23 mouse cellular contexts compared by ENCODE assay signal in the genomic region with DNA sequence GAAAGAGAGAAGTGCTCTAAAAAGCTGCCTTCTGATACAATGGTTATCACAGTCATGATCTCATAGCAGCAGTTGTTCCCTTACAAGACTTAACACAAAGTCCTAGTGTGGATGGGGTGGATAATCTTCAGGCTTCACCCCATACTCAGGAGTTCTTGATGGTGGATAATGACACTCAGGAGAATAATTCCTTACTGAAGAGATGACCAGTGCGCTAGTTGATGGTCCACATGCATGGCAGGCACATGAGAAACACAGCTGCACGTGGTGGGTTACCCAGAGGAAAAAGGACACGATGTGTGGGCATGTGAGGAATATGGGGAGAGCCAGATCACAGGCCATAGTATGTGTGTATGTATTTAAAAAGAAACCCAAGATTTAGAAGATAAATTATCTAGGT. TPM values are rescaled to one million over a fixed set of nuclear protein-coding genes. Genes with fewer than 3 reads are reported as not detected.
DNase-seq lines count a peak whose midpoint lies in the region; ATAC-seq and TF ChIP-seq lines count a peak whose summit lies in the region.
"Had no signal": no experiment of that assay in that cellular context is flagged by ENCODE, and none has a peak within 500 bp of the region (broad histone marks: within the 10 kb centered on the region; RNA-seq: fewer than 3 reads in every experiment).

No protein-coding gene starts in this region.

- no peak overlapping the region for H3K27ac ChIP-seq in heart, embryonic 12.5 days (ENCODE audit: poor library complexity, severe bottlenecking)
- H3K27ac ChIP-seq in hindbrain, embryonic 13.5 days: no peak overlapping the region
- no peak overlapping the region for H3K27ac ChIP-seq in hindbrain, postnatal 0 days
- no peak overlapping the region for H3K27ac ChIP-seq in midbrain, embryonic 11.5 days (ENCODE audit: low read depth, low read length)
- H3K27ac ChIP-seq in midbrain, embryonic 15.5 days: no peak overlapping the region
- H3K27ac ChIP-seq in MEL (ENCODE audit: control insufficient read depth, low read depth, low read length): no peak overlapping the region
- no peak overlapping the region for H3K27ac ChIP-seq in intestine, embryonic 15.5 days

- no peak overlapping the region for H3K4me2 ChIP-seq in heart, embryonic 12.5 days
- H3K4me2 ChIP-seq in hindbrain, embryonic 13.5 days: no peak overlapping the region
- no peak overlapping the region for H3K4me2 ChIP-seq in hindbrain, postnatal 0 days (ENCODE audit: low read depth, low read length)
- H3K4me2 ChIP-seq in midbrain, embryonic 11.5 days: no peak overlapping the region
- H3K4me2 ChIP-seq in midbrain, embryonic 15.5 days: no peak overlapping the region
- no peak overlapping the region for H3K4me2 ChIP-seq in intestine, embryonic 15.5 days (replicated peaks)

- no peak overlapping the region for H3K9ac ChIP-seq in heart, embryonic 12.5 days
- H3K9ac ChIP-seq in hindbrain, embryonic 13.5 days: 0 out of 2 replicates have a peak overlapping the region, but pooled peaks have one; percentile 5
- H3K9ac ChIP-seq in hindbrain, postnatal 0 days (replicated peaks; ENCODE audit: low read length): no peak overlapping the region
- H3K9ac ChIP-seq in midbrain, embryonic 11.5 days (ENCODE audit: low read length): no peak overlapping the region
- H3K9ac ChIP-seq in midbrain, embryonic 15.5 days: no peak overlapping the region
- no peak overlapping the region for H3K9ac ChIP-seq in MEL (ENCODE audit: control insufficient read depth, low read depth, low read length, poor library complexity, severe bottlenecking)
- no peak overlapping the region for H3K9ac ChIP-seq in intestine, embryonic 15.5 days

- H3K9me3 ChIP-seq in heart, embryonic 12.5 days (replicated peaks): no peaks in the 10 kb centered on the region
- no peaks in the 10 kb centered on the region for H3K9me3 ChIP-seq in hindbrain, embryonic 13.5 days
- H3K9me3 ChIP-seq in hindbrain, postnatal 0 days (ENCODE audit: low read length): no peaks in the 10 kb centered on the region
- H3K9me3 ChIP-seq in midbrain, embryonic 11.5 days (ENCODE audit: control insufficient read depth, low read length): no peaks in the 10 kb centered on the region
- no peaks in the 10 kb centered on the region for H3K9me3 ChIP-seq in midbrain, embryonic 15.5 days
- no peaks in the 10 kb centered on the region for H3K9me3 ChIP-seq in MEL (replicated peaks; ENCODE audit: insufficient read depth, low read length)
- H3K9me3 ChIP-seq in intestine, embryonic 15.5 days: no peaks in the 10 kb centered on the region
- H3K9me3 ChIP-seq: G1E had no signal

- H3K4me3 ChIP-seq in heart, embryonic 12.5 days: no peak overlapping the region
- H3K4me3 ChIP-seq in hindbrain, embryonic 13.5 days: no peak overlapping the region
- H3K4me3 ChIP-seq in hindbrain, postnatal 0 days (ENCODE audit: low read length): no peak overlapping the region
- H3K4me3 ChIP-seq in midbrain, embryonic 11.5 days (ENCODE audit: low read depth, low read length): no peak overlapping the region
- H3K4me3 ChIP-seq in midbrain, embryonic 15.5 days: no peak overlapping the region
- H3K4me3 ChIP-seq in MEL (ENCODE audit: control insufficient read depth in 1 of 2, insufficient read depth in 1 of 2, low read depth in 2 of 2, low read length in 2 of 2): no peak overlapping the region
- H3K4me3 ChIP-seq in intestine, embryonic 15.5 days (replicated peaks): no peak overlapping the region

- H3K27me3 ChIP-seq in heart, embryonic 12.5 days (replicated peaks): no peaks in the 10 kb centered on the region
- H3K27me3 ChIP-seq in hindbrain, embryonic 13.5 days: no peaks in the 10 kb centered on the region
- no peaks in the 10 kb centered on the region for H3K27me3 ChIP-seq in hindbrain, postnatal 0 days (ENCODE audit: insufficient read depth, low read length)
- H3K27me3 ChIP-seq in midbrain, embryonic 11.5 days (ENCODE audit: control insufficient read depth, insufficient read depth, low read length): no peaks in the 10 kb centered on the region
- no peaks in the 10 kb centered on the region for H3K27me3 ChIP-seq in midbrain, embryonic 15.5 days (replicated peaks)
- no peaks in the 10 kb centered on the region for H3K27me3 ChIP-seq in MEL (ENCODE audit: control insufficient read depth in 1 of 2, insufficient read depth in 2 of 2, low read length in 2 of 2)
- H3K27me3 ChIP-seq in intestine, embryonic 15.5 days (replicated peaks): no peaks in the 10 kb centered on the region
- H3K27me3 ChIP-seq: CH12.LX, Patski had no signal

- no peak for ATAC-seq in heart, embryonic 12.5 days (ENCODE audit: insufficient number of reproducible peaks, low FRiP score)
- ATAC-seq in hindbrain, embryonic 13.5 days (ENCODE audit: low FRiP score): no peak
- ATAC-seq in hindbrain, postnatal 0 days: no peak
- no peak for ATAC-seq in midbrain, embryonic 11.5 days (ENCODE audit: low FRiP score)
- ATAC-seq in midbrain, embryonic 15.5 days (replicated peaks): no peak
- no peak for ATAC-seq in intestine, embryonic 15.5 days
- ATAC-seq: activated CD4-positive, CD25-positive, alpha-beta regulatory T cell, adult 4 months; CD4-positive, CD25-positive, alpha-beta regulatory T cell, adult 4 months; Patski had no signal

- no peak for TF ChIP-seq POLR2A in MEL (IDR thresholded peaks at IDR 0.05; ENCODE audit: control insufficient read depth in 1 of 2, insufficient read depth in 1 of 2, low read depth in 1 of 2, low read length in 2 of 2, poor library complexity in 1 of 2)

- H3K79me2 ChIP-seq in MEL (ENCODE audit: control insufficient read depth, insufficient read depth, low read length, poor library complexity): peaks cover 39% of the 10 kb centered on the region

- TF ChIP-seq CTCF in hindbrain, postnatal 0 days (IDR thresholded peaks at IDR 0.05; ENCODE audit: low read depth): no peak
- TF ChIP-seq CTCF in MEL (IDR thresholded peaks at IDR 0.05 in 2 of 3, conservative IDR thresholded peaks at IDR 0.05 in 1 of 3; ENCODE audit: control insufficient read depth in 1 of 3, insufficient read depth in 1 of 3, low read depth in 2 of 3, low read length in 3 of 3, poor library complexity in 1 of 3, severe bottlenecking in 1 of 3): no peak

- H3K36me3 ChIP-seq in heart, embryonic 12.5 days: peaks cover 7% of the 10 kb centered on the region
- H3K36me3 ChIP-seq in hindbrain, embryonic 13.5 days: peaks cover 3% of the 10 kb centered on the region
- H3K36me3 ChIP-seq in hindbrain, postnatal 0 days (ENCODE audit: insufficient read depth, low read length): peaks cover 4% of the 10 kb centered on the region
- H3K36me3 ChIP-seq in midbrain, embryonic 11.5 days (ENCODE audit: control insufficient read depth, insufficient read depth, low read length): no peaks in the 10 kb centered on the region
- H3K36me3 ChIP-seq in midbrain, embryonic 15.5 days (replicated peaks): 0 out of 2 replicates have a peak, but pooled peaks cover 3% of the 10 kb centered on the region
- H3K36me3 ChIP-seq in MEL (ENCODE audit: control insufficient read depth in 1 of 2, insufficient read depth in 2 of 2, low read length in 2 of 2): peaks cover 16 to 22% of the 10 kb centered on the region in 2 experiments
- H3K36me3 ChIP-seq in intestine, embryonic 15.5 days: 0 out of 2 replicates have a peak, but pooled peaks cover 5% of the 10 kb centered on the region

- WGBS in heart, embryonic 12.5 days: 94% methylated on average over 3 of the region's 3 CpGs
- WGBS in hindbrain, embryonic 13.5 days: 94% methylated on average over 3 of the region's 3 CpGs
- WGBS in hindbrain, postnatal 0 days: 88% methylated on average over 3 of the region's 3 CpGs
- WGBS in midbrain, embryonic 11.5 days: 93% methylated on average over 3 of the region's 3 CpGs
- 95% methylated on average over 3 of the region's 3 CpGs for WGBS in midbrain, embryonic 15.5 days
- 88% methylated on average over 3 of the region's 3 CpGs for WGBS in intestine, embryonic 15.5 days

- peaks cover 10% of the 10 kb centered on the region for H3K4me1 ChIP-seq in heart, embryonic 12.5 days (replicated peaks)
- peaks cover 33% of the 10 kb centered on the region for H3K4me1 ChIP-seq in hindbrain, embryonic 13.5 days (replicated peaks)
- H3K4me1 ChIP-seq in hindbrain, postnatal 0 days (ENCODE audit: insufficient read depth, low read length): peaks cover 6% of the 10 kb centered on the region; the same call in 1 of the 2 replicates
- H3K4me1 ChIP-seq in midbrain, embryonic 11.5 days (ENCODE audit: control insufficient read depth, insufficient read depth, low read length): peaks cover 7% of the 10 kb centered on the region
- H3K4me1 ChIP-seq in midbrain, embryonic 15.5 days: peaks cover 23% of the 10 kb centered on the region
- H3K4me1 ChIP-seq in MEL (ENCODE audit: control insufficient read depth in 1 of 2, insufficient read depth in 2 of 2, low read length in 2 of 2): peaks cover 11 to 15% of the 10 kb centered on the region in 2 experiments
- 0 out of 2 replicates have a peak, but pooled peaks cover 3% of the 10 kb centered on the region for H3K4me1 ChIP-seq in intestine, embryonic 15.5 days (replicated peaks)

- no peak for TF ChIP-seq RAD21 in MEL (IDR thresholded peaks at IDR 0.05; ENCODE audit: low read depth, low read length)

- TF ChIP-seq EP300 in MEL (IDR thresholded peaks at IDR 0.05; ENCODE audit: low read depth in 1 of 2, low read length in 2 of 2): no peak

- peak; percentile 80 for DNase-seq in heart, adult 11 months
- DNase-seq in hindbrain, postnatal 0 days (ENCODE audit: low spot score): no peak
- DNase-seq in midbrain, embryonic 11.5 days (ENCODE audit: low spot score, missing footprints): peak; percentile 51
- DNase-seq in MEL (ENCODE audit: low read depth, low spot score): no peak
- DNase-seq: adrenal gland, adult 2 months; adrenal gland, adult 8-10 months; adrenal gland, postnatal 10 days; adrenal gland, postnatal 14 days; adrenal gland, postnatal 25 days; adrenal gland, postnatal 36 days; B cell, adult 2 months; cerebellum, adult 11 months; cerebellum, adult 11-12 months; cerebellum, adult 18-20 months had no signal

TF ChIP-seq in MEL, 35 proteins besides CTCF, POLR2A, EP300 and RAD21 (continues in another document):
- TF ChIP-seq MAZ (IDR thresholded peaks at IDR 0.05; ENCODE audit: low read depth, low read length) (no peak), NELFE (IDR thresholded peaks at IDR 0.05; ENCODE audit: low read depth, low read length) (no peak)

RNA-seq across cellular contexts. Expression of a gene that starts 3.3 kb away (rescaled TPM):
- 72.2 and 73.3 TPM in 2 replicates for polyA plus RNA-seq in heart, embryonic 12.5 days (2016; fragmentation: Nextera tagmentation; extraction: Ambion mirVana)
- 79.1 and 80.4 TPM in 2 replicates for polyA plus RNA-seq in hindbrain, embryonic 13.5 days (2015; fragmentation: Nextera tagmentation; extraction: Ambion mirVana)
- 57.6 and 82.5 TPM in 2 replicates for total RNA-seq in hindbrain, postnatal 0 days (2014; rRNA removed)
- polyA plus RNA-seq in hindbrain, postnatal 0 days (2015; fragmentation: Nextera tagmentation; extraction: Ambion mirVana): 61.3 and 64.3 TPM in 2 replicates
- polyA plus RNA-seq in midbrain, embryonic 11.5 days (2014; fragmentation: Nextera tagmentation; extraction: Ambion mirVana): 72.1 and 76.8 TPM in 2 replicates
- polyA plus RNA-seq in midbrain, embryonic 15.5 days (2015; fragmentation: Nextera tagmentation; extraction: Ambion mirVana): 70.2 and 74.0 TPM in 2 replicates
- total RNA-seq in MEL (2012; rRNA removed): 58.0 and 60.7 TPM in 2 replicates
- 100 to 1,000 TPM in 1 of 2 experiments, 10 to 100 TPM in 1; 51.8 to 546 TPM for polyA plus RNA-seq in MEL (2012; ENCODE audit: insufficient read depth in 1 of 2, insufficient read length in 2 of 2, low read depth in 1 of 2, low replicate concordance in 2 of 2, missing spikeins in 1 of 2)
- polyA plus RNA-seq in intestine, embryonic 15.5 days (2015; fragmentation: Nextera tagmentation; extraction: Ambion mirVana): 80.8 and 81.3 TPM in 2 replicates

Comparison
In these comparisons a context has a peak if more than half of its experiments do, and no peak if none do; other contexts are left out.
1. DNase-seq: peak in heart, adult 11 months (single experiment) and midbrain, embryonic 11.5 days (single experiment); none in hindbrain, postnatal 0 days (single experiment) and MEL (single experiment).